ENCODE assay signal across 31 mouse cellular contexts in the genomic region with DNA sequence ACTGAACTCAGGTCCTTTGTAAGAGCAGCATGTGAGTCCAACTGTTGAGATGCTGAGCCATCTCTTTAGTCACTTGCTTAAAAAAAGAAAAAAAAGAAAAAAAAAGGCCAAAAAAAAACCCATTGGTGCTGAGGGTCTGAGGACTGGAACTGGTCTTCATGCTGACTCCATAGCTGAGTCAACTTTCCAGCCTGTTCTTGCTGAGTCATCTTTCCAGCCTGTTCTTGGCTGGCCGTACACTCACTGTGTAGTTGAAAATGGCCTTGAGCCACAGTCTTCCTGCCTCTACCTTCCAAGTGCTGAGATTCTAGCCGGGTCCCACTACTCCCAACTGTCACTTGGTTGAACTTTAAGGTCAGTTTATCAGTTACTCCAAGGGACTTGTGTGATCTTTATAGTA. TPM values are rescaled to one million over a fixed set of nuclear protein-coding genes. Genes with fewer than 3 reads are reported as not detected.
A peak's percentile ranks its signal among the peaks of the same experiment; 100 is the strongest.
DNase-seq lines count a peak whose midpoint lies in the region; ATAC-seq and TF ChIP-seq lines count a peak whose summit lies in the region.
"Had no signal": no experiment of that assay in that cellular context is flagged by ENCODE, and none has a peak within 500 bp of the region (broad histone marks: within the 10 kb centered on the region; RNA-seq: fewer than 3 reads in every experiment).

No protein-coding gene starts in this region.

- H3K27ac ChIP-seq in ES-E14 (ENCODE audit: insufficient read depth, low read depth, low read length, poor library complexity, severe bottlenecking), result no peak overlapping the region
- no peak overlapping the region for H3K27ac ChIP-seq in forebrain, embryonic 12.5 days
- H3K27ac ChIP-seq: forebrain, embryonic 13.5 days; hindbrain, embryonic 12.5 days; hindbrain, embryonic 15.5 days had no signal

- in situ Hi-C loops in ES-E14 (cut with MboI; ENCODE audit: low sequenced_read_pairs in 2 of 2, unreplicated experiment in 2 of 2), result loop anchor here in 1 of 2 experiments (25.0 kb wide), 1 partner anchor 496 kb away; no protein-coding TSS in a partner anchor

- no peak overlapping the region for H3K4me2 ChIP-seq in forebrain, embryonic 12.5 days
- H3K4me2 ChIP-seq: forebrain, embryonic 13.5 days; heart, embryonic 11.5 days; hindbrain, embryonic 12.5 days; hindbrain, embryonic 15.5 days had no signal

- no peaks in the 10 kb centered on the region for H3K9me3 ChIP-seq in ES-E14 (ENCODE audit: control insufficient read depth, insufficient read depth, low read depth, low read length)
- H3K9me3 ChIP-seq in forebrain, embryonic 12.5 days, result no peaks in the 10 kb centered on the region
- H3K9me3 ChIP-seq: forebrain, embryonic 13.5 days; hindbrain, embryonic 12.5 days had no signal

- 91% methylated on average over 2 of the region's 2 CpGs for WGBS in forebrain, embryonic 12.5 days

- peaks cover 1% of the 10 kb centered on the region; the same call in 1 of the 2 replicates for H3K36me3 ChIP-seq in ES-E14 (ENCODE audit: control insufficient read depth, insufficient read depth, low read length, poor library complexity, severe bottlenecking)
- H3K36me3 ChIP-seq in forebrain, embryonic 12.5 days (replicated peaks), result no peaks in the 10 kb centered on the region
- H3K36me3 ChIP-seq: hindbrain, embryonic 12.5 days; hindbrain, embryonic 15.5 days had no signal

- H3K9ac ChIP-seq in ES-E14 (ENCODE audit: insufficient read depth, low read depth, low read length, poor library complexity, severe bottlenecking), result no peak overlapping the region
- H3K9ac ChIP-seq in forebrain, embryonic 12.5 days, result no peak overlapping the region
- H3K9ac ChIP-seq: forebrain, embryonic 13.5 days; hindbrain, embryonic 12.5 days; hindbrain, embryonic 15.5 days had no signal

- H3K27me3 ChIP-seq in forebrain, embryonic 12.5 days, result no peaks in the 10 kb centered on the region
- H3K27me3 ChIP-seq: hindbrain, embryonic 15.5 days had no signal

- no peaks in the 10 kb centered on the region for H3K4me1 ChIP-seq in ES-E14 (ENCODE audit: control insufficient read depth in 2 of 2, insufficient read depth in 2 of 2, low read length in 2 of 2, poor library complexity in 1 of 2)
- H3K4me1 ChIP-seq in forebrain, embryonic 12.5 days, result no peaks in the 10 kb centered on the region
- H3K4me1 ChIP-seq: forebrain, embryonic 13.5 days; hindbrain, embryonic 12.5 days had no signal

- peak; percentile 29 for DNase-seq in adrenal gland, adult 2 months
- no peak for DNase-seq in adrenal gland, adult 8-10 months
- DNase-seq in ES-E14 (ENCODE audit: low read depth, low spot score) (no peak), adipocyte (ENCODE audit: low spot score) (peak; percentile 9)
- DNase-seq in lung, postnatal 36 days, result no peak
- DNase-seq: adrenal gland, postnatal 10 days; cerebellum, adult 18-20 months; cerebellum, adult 9-10 months; cerebellum, postnatal 14 days; gastrocnemius, postnatal 10 days; heart, adult 11 months; kidney, adult 2 months had no signal

- H3K4me3 ChIP-seq in ES-E14 (ENCODE audit: insufficient read depth in 1 of 2, low read depth in 1 of 2, low read length in 2 of 2, poor library complexity in 1 of 2, severe bottlenecking in 1 of 2), result no peak overlapping the region
- H3K4me3 ChIP-seq in forebrain, embryonic 12.5 days (replicated peaks), result no peak overlapping the region
- H3K4me3 ChIP-seq: forebrain, embryonic 13.5 days; hindbrain, embryonic 12.5 days; hindbrain, embryonic 15.5 days had no signal

- ATAC-seq in forebrain, embryonic 12.5 days (ENCODE audit: low FRiP score), result no peak
- ATAC-seq: forebrain, embryonic 13.5 days; forebrain, embryonic 16.5 days; intestine, postnatal 0 days had no signal

TF ChIP-seq in ES-E14, 5 proteins besides CTCF, POLR2A, EP300 and RAD21:
- no peak for TF ChIP-seq ZC3H11A (IDR thresholded peaks at IDR 0.05; ENCODE audit: borderline replicate concordance, low read depth, low read length)
- peak; percentile 85 for TF ChIP-seq MAFK (IDR thresholded peaks at IDR 0.05; ENCODE audit: insufficient read depth, low read depth, low read length)

RNA-seq across cellular contexts. Expression of gene Ramp3, which starts 8.3 kb away (rescaled TPM):
- 10 to 100 TPM; 15.9 to 21.7 TPM for total RNA-seq in adrenal gland, adult 2 months (2021)
- 25.3 and 30.7 TPM in 2 replicates for polyA plus RNA-seq in adrenal gland, adult 2 months (2012; rRNA removed)
- total RNA-seq in adrenal gland, adult 8-10 months (2022), result 10 to 100 TPM; 15.8 to 20.8 (median 19.9) TPM
- total RNA-seq in ES-E14 (2012; rRNA removed), result 24.1 and 47.9 TPM in 2 replicates
- polyA plus RNA-seq in forebrain, embryonic 12.5 days (2016; fragmentation: Nextera tagmentation; extraction: Ambion mirVana), result 2.5 and 3.1 TPM in 2 replicates
- total RNA-seq: hematopoietic stem cell, adult 5-6 weeks; MEL had no signal

RNA-seq across cellular contexts. Expression of gene Wap, which starts 28.2 kb away (rescaled TPM):
- not detected for total RNA-seq in adrenal gland, adult 2 months (2021)
- not detected in 2 replicates for polyA plus RNA-seq in adrenal gland, adult 2 months (2012; rRNA removed)
- total RNA-seq in adrenal gland, adult 8-10 months (2022), result not detected
- not detected in 2 replicates for total RNA-seq in ES-E14 (2012; rRNA removed)
- polyA plus RNA-seq in forebrain, embryonic 12.5 days (2016; fragmentation: Nextera tagmentation; extraction: Ambion mirVana), result not detected in 2 replicates
- total RNA-seq: adrenal gland, postnatal 10 days; adrenal gland, postnatal 36 days; gastrocnemius, adult 18-20 months; gastrocnemius, postnatal 10 days; gastrocnemius, postnatal 4 days; heart, adult 8-10 months; heart, postnatal 25 days; hematopoietic stem cell, adult 5-6 weeks; MEL had no signal
- polyA plus RNA-seq: embryonic facial prominence, embryonic 11.5 days; embryonic facial prominence, embryonic 14.5 days; forebrain, embryonic 13.5 days; forebrain, embryonic 16.5 days; heart, embryonic 11.5 days; heart, embryonic 14.5 days; heart, postnatal 0 days; hindbrain, embryonic 12.5 days; hindbrain, embryonic 15.5 days; intestine, embryonic 14.5 days; kidney, adult 2 months had no signal

RNA-seq across cellular contexts. Expression of gene Tbrg4, which starts 40.8 kb away (rescaled TPM):
- 10 to 100 TPM; 68.2 to 82.2 TPM for total RNA-seq in adrenal gland, adult 2 months (2021)
- polyA plus RNA-seq in adrenal gland, adult 2 months (2012; rRNA removed), result 91.3 and 92.6 TPM in 2 replicates
- total RNA-seq in adrenal gland, adult 8-10 months (2022), result 10 to 100 TPM; 49.3 to 68.1 (median 60.4) TPM
- 178 and 226 TPM in 2 replicates for total RNA-seq in ES-E14 (2012; rRNA removed)
- 46.7 and 48.7 TPM in 2 replicates for polyA plus RNA-seq in forebrain, embryonic 12.5 days (2016; fragmentation: Nextera tagmentation; extraction: Ambion mirVana)

Comparison
In these comparisons a context has a peak if more than half of its experiments do, and no peak if none do; other contexts are left out.
1. DNase-seq: peak in adrenal gland, adult 2 months (single experiment) and adipocyte (single experiment); none in adrenal gland, adult 8-10 months (single experiment), ES-E14 (single experiment) and lung, postnatal 36 days (single experiment).